Mouse (Mus musculus) lung, postnatal 36 days (tissue): ENCODE measurements around the gene Zcrb1.

Experiments used
- DNase-seq: peaks from one replicate; pipeline ENCODE4 v3.0.0; 2022; ENCODE audit warnings: mixed read lengths

Gene Zcrb1

DNA sequence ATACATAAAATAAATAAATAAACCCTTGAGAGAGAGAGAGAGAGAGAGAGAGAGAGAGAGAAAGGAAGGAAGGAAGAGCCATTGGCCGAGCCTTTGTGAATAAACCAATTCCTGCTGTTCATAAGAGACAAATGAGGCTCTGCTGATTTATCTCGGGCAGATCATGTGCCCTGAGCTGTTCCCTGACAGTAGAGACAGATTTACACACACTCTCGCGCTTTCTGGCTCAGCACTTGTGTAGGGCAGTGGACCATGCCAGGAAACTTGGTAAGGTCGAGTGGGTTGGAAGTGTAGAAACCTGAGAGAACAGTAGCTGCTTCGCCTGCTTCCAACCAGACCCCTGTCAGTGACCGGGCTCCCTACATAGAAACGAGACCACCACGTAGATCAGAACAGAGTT is 29.6 kb downstream of the Zcrb1 start:
- DNase-seq: no peak

DNA sequence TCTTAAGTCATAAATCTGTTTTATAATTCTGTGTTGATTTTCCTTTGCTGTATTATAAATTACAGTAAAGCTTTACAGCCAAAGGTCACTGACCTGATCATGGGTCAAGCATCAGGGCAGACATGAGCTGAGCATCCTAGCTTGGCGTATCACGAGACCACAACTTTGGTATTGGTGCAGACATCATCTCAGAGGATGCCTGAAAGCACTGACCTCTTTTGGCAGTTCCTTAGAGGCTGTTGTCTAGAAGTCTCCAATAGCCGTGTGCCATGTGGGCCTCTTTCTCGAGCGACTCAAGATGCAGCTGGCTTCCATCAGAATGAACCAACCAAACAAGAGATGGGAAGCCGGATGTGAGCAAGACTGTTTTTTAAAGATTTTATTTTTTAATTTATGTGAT is 32.6 kb downstream of the Zcrb1 start:
- DNase-seq: no peak

- no peak for DNase-seq
Measured at GRCm38 (mm10) chr15:93358346-93359095, 39.6 kb downstream of the Zcrb1 start.

DNA sequence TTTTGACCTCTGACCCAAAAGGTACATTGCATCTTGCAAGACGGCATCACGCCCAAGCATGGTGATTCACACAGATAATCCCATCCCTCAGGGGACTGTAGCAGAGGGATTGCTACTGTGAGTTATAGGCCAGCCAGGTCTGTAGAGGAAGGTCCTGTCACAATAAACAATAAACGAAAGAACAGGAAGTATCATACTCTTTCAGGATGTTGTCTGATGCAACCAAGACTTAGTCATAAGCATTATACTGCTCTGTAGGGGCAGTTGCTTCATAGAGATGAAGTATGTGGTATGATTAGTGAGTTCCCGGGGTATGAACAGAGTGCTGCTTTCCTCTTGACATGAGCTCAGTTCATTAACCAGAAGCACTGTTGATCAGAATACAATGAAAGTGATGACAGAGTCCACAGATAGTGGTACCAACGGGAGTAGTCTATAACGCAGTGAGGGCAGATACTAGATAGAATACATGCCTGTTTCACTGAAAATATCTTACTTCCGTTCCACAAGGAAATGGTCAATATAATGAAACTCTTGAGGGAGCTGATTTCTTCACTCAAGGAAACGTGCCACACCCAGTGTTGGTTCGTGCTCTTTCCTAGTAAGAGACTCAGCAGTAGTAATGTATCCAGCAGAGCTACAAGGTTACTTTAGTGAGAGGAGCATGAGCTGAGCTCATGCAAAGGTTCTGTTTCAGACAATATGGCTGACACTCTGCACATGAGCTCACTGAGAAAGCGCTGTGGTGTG is 57.3 kb downstream of the Zcrb1 start:
- peak; percentile 17 for DNase-seq

DNA sequence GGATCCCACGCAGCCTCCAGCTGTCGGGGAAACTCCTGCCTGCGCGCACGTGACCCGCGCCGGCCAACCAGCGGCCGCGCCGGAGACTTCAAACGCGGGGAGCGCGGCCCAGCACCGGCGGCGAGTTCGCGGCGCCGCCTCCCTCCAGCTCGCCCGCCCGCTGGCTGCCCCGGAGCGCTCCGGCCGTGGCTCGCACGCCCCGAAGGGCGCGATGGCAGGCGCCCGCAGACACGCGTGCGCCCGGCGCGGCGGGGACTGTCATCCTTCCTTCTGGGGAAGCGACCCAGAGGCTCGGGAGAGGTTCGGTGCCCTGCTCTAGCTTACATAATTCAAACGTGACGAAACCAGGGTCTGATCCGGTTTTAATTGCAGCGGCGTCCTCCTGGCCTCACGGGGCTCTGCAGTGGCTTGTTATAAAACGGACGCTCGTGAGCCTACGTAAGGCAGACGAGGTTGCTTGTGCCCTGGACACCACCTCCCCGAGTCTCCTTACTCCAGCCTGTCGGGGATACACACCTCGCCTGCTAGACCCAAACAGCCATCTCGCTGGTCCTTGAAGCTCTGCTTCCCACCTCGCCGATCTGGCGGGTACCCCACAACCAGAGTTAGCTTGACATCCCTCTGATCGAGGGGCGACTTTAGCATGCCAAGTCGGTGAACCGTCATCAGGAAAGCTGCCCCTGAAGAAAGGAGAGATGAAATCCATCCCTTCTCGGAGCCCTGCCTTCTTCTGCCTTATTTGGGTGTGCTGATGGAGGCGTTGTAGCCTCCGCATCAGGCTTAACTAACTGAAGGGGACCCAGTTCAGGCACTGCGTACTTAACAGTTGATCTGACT is 61.0 kb downstream of the Zcrb1 start, which contains the start of gene Yaf2:
Gene Yaf2 (minus strand): TSS at position 11 of the 837 bp plus-strand sequence.
- peak; percentile 90 for DNase-seq

GRCm38 (mm10) chr15:93336658-93336924 is 61.5 kb downstream of the Zcrb1 start:
- DNase-seq: no peak
